Mouse (Mus musculus): ENCODE data around the gene Ggact.

- TF ChIP-seq GATA1 (IDR thresholded peaks at IDR 0.05; ENCODE audit: borderline replicate concordance, low read length) = no peak
- TF ChIP-seq FLI1 (IDR thresholded peaks at IDR 0.05; ENCODE audit: low read length) = no peak
Measured at GRCm38 (mm10) chr14:122885893-122886292, 27.7 kb downstream of the Ggact start.
